Mouse (Mus musculus) embryonic facial prominence, embryonic 11.5 days (tissue): ENCODE data around the gene Gm42688. TPM values are rescaled to one million over a fixed set of nuclear protein-coding genes. Genes with fewer than 3 reads are reported as not detected.

ENCODE experiments used
- ATAC-seq: fragments of 200-750 bp; cut with Nextera tagmentation; replicated peaks from 2 replicates; pipeline ENCODE4 v1.8.0; 2017; ENCODE audit warnings: low read depth; ENCODE audit not compliant: insufficient number of reproducible peaks, low FRiP score, low TSS enrichment
- DNase-seq: peaks from one replicate; pipeline ENCODE4 v3.0.0-alpha.2; 2015; ENCODE audit warnings: low spot score
- H3K27ac ChIP-seq: fragments of 300-500 bp; sonication (generic); replicated peaks from 2 replicates; pipeline ENCODE4 v1.5.1; 2014; ENCODE audit warnings: mild to moderate bottlenecking, low read depth, low read length, control low read depth
- H3K27me3 ChIP-seq: fragments of 300-500 bp; sonication (generic); 2 replicates; pipeline ENCODE4 v1.6.1; 2014; ENCODE audit warnings: mild to moderate bottlenecking, low read length, moderate library complexity, mixed read lengths; ENCODE audit not compliant: control insufficient read depth, insufficient read depth
- H3K36me3 ChIP-seq: fragments of 300-500 bp; sonication (generic); replicated peaks from 2 replicates; pipeline ENCODE4 v1.6.1; 2014; ENCODE audit warnings: low read depth, mild to moderate bottlenecking, low read length, moderate library complexity, mixed read lengths; ENCODE audit not compliant: control insufficient read depth, insufficient read depth
- H3K4me1 ChIP-seq: fragments of 300-500 bp; sonication (generic); 2 replicates; pipeline ENCODE4 v1.6.1; 2014; ENCODE audit warnings: low read length, mixed read lengths; ENCODE audit not compliant: control insufficient read depth, insufficient read depth
- H3K4me2 ChIP-seq: fragments of 300-500 bp; sonication (generic); 2 replicates; pipeline ENCODE4 v1.6.1; 2014; ENCODE audit warnings: low read depth, mild to moderate bottlenecking, control low read depth, low read length, moderate library complexity
- H3K4me3 ChIP-seq: fragments of 300-500 bp; sonication (generic); 2 replicates; pipeline ENCODE4 v1.5.1; 2014; ENCODE audit warnings: low read depth, low read length, control low read depth
- H3K9ac ChIP-seq: fragments of 300-500 bp; sonication (generic); replicated peaks from 2 replicates; pipeline ENCODE4 v1.6.1; 2014; ENCODE audit warnings: mild to moderate bottlenecking, control low read depth, low read length
- H3K9me3 ChIP-seq: fragments of 300-500 bp; sonication (generic); replicated peaks from 2 replicates; pipeline ENCODE4 v1.6.1; 2016; ENCODE audit warnings: mild to moderate bottlenecking, low read length, inconsistent platforms, mixed read lengths; ENCODE audit not compliant: control insufficient read depth
- WGBS: fragments of 180-500 bp; shearing (Covaris S2); extraction: QIAGEN DNeasy Blood & Tissue Kit; methylation state at CpG from one replicate; pipeline ENCODE4 v1.1.7; 2014; 5-methylcytosine and 5-hydroxymethylcytosine counted together
- polyA plus RNA-seq: library from polyadenylated mRNA; unstranded; fragments of >200 nt; fragmentation: Nextera tagmentation; extraction: Ambion mirVana; gene quantifications from 2 replicates; pipeline ENCODE4 v1.2.1, GENCODE M21; 2014

Gene Gm42688
- polyA plus RNA-seq, 1 experiment from 2014 or later, result 0.97 TPM

DNA sequence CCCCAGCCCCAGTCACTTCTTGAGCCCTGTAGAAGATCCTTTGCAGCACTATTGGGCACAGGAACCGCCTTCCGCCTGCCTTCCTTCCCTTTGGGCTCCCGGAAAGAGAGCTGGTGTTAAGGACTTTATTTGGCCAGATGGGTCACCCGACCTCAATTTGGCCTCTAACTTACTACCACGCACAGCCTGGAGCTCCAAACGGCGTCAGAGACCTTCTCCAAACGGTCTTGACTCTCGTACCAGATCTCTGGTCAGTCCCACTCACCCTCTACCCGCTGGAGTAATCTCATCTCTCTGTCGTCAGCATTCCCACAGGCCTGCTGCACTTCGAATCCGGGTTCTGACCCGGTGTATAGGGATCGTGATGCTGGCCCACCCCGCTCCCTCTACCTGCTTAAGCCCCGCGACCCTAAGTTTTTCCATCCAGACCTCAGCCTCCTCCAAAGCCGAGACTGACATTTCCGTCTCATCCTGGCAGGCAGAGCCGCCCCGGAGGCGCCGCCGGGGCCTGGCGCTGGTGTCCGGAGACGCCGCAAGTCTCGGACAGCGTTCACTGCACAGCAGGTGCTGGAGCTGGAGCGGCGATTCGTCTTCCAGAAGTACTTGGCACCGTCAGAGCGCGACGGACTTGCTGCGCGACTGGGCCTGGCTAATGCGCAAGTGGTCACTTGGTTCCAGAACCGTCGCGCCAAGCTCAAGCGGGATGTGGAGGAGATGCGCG lies 14.1 kb upstream of the Gm42688 start:
- H3K9me3 ChIP-seq, result no peaks in the 10 kb centered on the region
- peaks cover 8% of the 10 kb centered on the region for H3K4me1 ChIP-seq
- no peak for ATAC-seq
- peaks cover 71% of the 10 kb centered on the region for H3K27me3 ChIP-seq
- H3K4me3 ChIP-seq, result peak overlapping the region; percentile 21
- no peaks in the 10 kb centered on the region for H3K36me3 ChIP-seq
- no peak overlapping the region for H3K27ac ChIP-seq
- no peak for DNase-seq
- no peak overlapping the region; the same call in 1 of the 2 replicates for H3K9ac ChIP-seq
- 1% methylated on average over 47 of the region's 47 CpGs for WGBS
- H3K4me2 ChIP-seq, result peak overlapping the region; percentile 27

DNA sequence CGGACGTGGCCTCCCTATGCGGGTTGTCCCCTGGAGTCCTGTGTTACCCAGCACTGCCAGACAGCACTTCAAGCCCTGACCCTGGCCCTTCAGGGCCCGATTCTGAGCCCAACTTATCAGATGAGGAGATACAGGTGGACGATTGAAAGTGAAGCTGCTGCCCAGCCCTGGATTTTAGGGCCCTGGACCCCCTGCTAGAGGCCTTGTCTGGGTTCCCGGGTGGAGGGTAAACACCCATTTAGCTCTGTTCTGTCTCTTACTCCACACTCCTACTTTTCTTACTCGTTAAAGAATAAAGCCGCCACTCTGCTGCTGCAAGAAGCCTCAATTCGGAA lies 13.5 kb upstream of the Gm42688 start:
- Histone ChIP-seq H3K4me1 (peaks cover 8% of the 10 kb centered on the region), H3K27ac (no peak overlapping the region), H3K9ac (no peak overlapping the region; the same call in 1 of the 2 replicates), H3K4me2 (peak overlapping the region; percentile 27), H3K9me3 (no peaks in the 10 kb centered on the region), H3K4me3 (no peak overlapping the region), H3K27me3 (peaks cover 67% of the 10 kb centered on the region), H3K36me3 (no peaks in the 10 kb centered on the region)
- 6% methylated on average over 9 of the region's 9 CpGs for WGBS
- DNase-seq (no peak), ATAC-seq (no peak)

DNA sequence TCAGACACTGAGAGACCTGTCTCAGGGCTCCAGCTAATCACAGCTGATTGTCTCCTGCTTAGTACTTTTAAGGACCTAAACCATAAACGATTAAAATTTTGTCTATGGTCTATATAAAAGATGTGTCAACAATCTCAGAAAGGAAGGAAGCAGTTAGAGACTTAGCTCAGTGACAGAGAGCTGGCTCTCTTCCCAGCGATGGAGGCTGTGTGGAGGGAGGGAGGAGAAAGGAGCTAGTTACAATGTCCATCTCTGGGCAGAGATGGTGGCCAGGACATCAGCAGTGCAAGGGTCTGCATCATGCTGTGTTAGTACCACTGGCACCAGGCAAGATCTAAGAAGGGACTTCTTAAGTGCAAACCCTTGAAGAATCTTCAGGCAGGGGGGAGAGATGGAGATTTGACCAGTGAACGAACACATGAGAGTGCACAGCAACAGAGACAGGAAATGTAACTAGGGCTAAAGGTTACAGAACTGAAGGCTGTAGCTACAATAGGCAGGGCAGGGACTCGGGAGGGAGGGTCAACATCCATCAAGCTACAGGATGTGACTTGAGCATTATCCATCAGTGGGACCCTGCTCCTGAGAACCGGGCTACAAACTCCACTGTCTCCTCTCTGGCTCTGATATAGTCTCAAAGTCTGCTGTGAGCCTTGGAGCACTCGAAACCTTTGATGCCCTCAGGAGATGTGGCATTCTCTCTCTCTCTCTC lies 8.8 kb upstream of the Gm42688 start:
- H3K9ac ChIP-seq, result no peak overlapping the region
- no peak overlapping the region for H3K27ac ChIP-seq
- peaks cover 25% of the 10 kb centered on the region for H3K27me3 ChIP-seq
- H3K36me3 ChIP-seq, result no peaks in the 10 kb centered on the region
- no peak overlapping the region for H3K4me2 ChIP-seq
- WGBS, result 33% methylated on average over 6 of the region's 6 CpGs
- no peaks in the 10 kb centered on the region for H3K9me3 ChIP-seq
- DNase-seq (no peak), ATAC-seq (no peak)
- no peak overlapping the region for H3K4me3 ChIP-seq
- no peaks in the 10 kb centered on the region for H3K4me1 ChIP-seq

DNA sequence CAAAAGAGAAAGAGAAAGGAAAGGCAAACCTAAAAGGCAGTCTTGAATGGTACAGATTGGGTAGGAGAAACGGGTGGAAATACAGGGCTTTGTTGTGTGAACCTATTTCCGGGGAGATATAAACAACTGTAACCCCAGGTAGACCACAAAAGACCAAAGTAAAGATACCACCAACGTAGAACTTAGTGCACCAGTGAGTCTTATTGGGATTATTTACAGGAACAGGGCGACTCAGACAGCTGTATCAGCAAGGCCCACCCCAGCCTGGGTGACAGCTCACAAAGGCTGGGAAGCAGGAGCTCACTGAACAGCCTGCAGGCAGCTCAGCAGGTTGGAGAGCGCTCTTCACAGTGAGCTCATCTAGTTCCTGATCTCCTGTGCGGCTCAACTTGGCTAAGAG lies 5.4 kb upstream of the Gm42688 start:
- Histone ChIP-seq H3K4me2 (no peak overlapping the region), H3K36me3 (no peaks in the 10 kb centered on the region), H3K9ac (no peak overlapping the region), H3K9me3 (no peaks in the 10 kb centered on the region), H3K4me1 (no peaks in the 10 kb centered on the region), H3K27ac (no peak overlapping the region), H3K27me3 (no peaks in the 10 kb centered on the region), H3K4me3 (no peak overlapping the region)
- DNase-seq (no peak), ATAC-seq (no peak)
- 40% methylated on average over 6 of the region's 6 CpGs for WGBS

DNA sequence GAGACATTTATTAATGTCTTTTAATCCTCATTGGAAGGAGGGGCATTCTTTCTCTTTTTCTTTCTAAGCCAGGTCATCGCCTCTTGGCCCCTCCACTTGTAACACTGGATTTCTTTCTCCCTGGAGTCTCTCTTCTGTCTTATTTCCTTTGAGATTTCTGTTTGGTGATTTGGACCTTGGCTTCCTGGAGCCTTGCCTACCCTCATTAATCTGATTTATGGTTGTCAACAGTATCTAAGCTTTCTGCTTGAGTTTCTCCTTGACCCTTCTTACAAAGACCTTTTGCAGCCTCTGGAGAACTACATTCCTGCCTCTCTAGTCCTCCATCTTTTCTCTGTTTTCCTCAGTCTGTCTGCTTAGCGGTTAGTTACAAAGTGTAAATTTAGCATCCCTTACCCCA lies 3.0 kb upstream of the Gm42688 start:
- no peak overlapping the region for H3K4me3 ChIP-seq
- H3K36me3 ChIP-seq, result no peaks in the 10 kb centered on the region
- H3K27me3 ChIP-seq, result no peaks in the 10 kb centered on the region; the same call in none of the 2 replicates
- no peaks in the 10 kb centered on the region for H3K9me3 ChIP-seq
- ATAC-seq (no peak), DNase-seq (no peak)
- H3K27ac ChIP-seq, result no peak overlapping the region
- no peak overlapping the region for H3K9ac ChIP-seq
- H3K4me2 ChIP-seq, result no peak overlapping the region
- 70% methylated on average over 2 of the region's 2 CpGs for WGBS
- H3K4me1 ChIP-seq, result peaks cover 3% of the 10 kb centered on the region; the same call in 1 of the 2 replicates

DNA sequence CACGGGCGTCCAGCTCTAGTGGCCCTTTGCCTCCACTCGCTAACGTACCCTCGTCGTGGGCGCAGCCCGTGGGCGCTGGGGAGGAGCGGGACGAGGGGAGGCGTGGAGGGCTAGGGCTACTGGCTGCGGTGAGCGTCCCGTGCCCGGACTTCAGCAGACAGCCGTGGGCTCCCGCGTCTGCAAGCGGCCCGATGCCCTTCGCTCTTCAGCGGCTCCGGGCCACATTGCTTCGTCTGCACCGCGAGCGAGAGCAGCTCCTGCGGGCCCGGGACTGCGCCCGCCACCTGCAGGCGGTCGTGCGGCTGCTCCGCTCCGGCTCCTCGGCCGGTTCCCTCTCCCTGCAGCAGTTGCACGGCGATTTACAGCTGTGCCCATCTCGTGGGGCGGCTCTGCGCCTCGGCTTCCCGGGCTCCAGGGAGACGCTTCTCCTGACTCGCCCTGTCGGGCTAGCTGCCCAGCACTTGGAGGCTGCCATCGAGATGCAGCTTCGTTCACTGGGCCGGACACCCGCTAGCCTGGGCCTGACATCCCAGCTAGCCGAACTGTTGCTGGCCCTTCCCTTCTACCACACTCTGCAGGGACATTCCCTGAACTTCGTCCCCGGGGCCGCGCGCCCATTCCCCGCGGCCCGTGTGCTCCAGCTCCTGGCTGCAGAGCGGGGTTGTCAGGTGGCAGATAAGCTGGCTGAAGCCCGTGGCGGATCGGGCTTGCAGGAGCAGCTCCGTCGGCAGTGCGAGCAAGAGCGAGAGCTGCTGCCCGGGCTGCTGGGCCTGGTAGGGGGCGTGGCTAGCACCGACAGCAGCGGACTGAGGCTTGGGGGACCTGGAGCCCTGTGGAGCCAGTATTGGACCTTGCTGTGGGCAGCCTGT lies 505 bp downstream of the Gm42688 start:
- WGBS, result under 1% methylated on average over 62 of the region's 74 CpGs
- peak; percentile 73 for DNase-seq
- no peaks in the 10 kb centered on the region for H3K9me3 ChIP-seq
- peak overlapping the region; percentile 76 for H3K9ac ChIP-seq
- peaks cover 3% of the 10 kb centered on the region; the same call in 1 of the 2 replicates for H3K4me1 ChIP-seq
- H3K4me3 ChIP-seq, result peak overlapping the region; percentile 62
- H3K27ac ChIP-seq, result peak overlapping the region; percentile 22; the same call in 1 of the 2 replicates
- peak; percentile 69 for ATAC-seq
- peak overlapping the region; percentile 99 for H3K4me2 ChIP-seq
- no peaks in the 10 kb centered on the region; the same call in none of the 2 replicates for H3K27me3 ChIP-seq
- no peaks in the 10 kb centered on the region for H3K36me3 ChIP-seq

DNA sequence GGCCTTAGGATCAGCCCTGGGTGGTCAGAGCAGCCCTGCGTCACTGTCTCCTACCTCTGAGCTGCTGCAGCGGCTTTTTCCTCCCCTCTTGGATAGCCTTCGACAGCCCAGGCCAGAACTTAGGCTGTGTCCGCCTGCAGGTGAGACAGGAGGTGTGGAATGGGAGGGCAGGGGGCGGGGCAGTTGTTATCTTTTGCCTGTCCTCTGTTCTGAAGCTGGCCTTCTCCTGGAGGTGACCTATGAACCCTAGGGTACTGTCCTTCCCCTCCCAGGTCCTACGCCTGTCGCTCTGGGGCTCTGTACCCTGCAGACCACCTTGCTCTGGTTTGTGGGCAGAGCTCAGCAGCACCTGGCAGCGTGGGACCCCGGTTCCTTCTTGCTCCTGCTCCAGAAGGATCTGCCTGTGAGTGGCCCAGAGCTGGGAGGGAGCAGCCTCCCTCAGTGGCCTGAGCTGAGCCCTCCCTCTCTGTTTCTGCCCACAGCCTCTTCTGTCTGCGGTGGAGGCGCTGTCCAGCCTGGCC lies 1.8 kb downstream of the Gm42688 start:
- no peak for DNase-seq
- Histone ChIP-seq H3K36me3 (no peaks in the 10 kb centered on the region), H3K27me3 (no peaks in the 10 kb centered on the region; the same call in none of the 2 replicates), H3K27ac (no peak overlapping the region), H3K9me3 (no peaks in the 10 kb centered on the region), H3K4me2 (peak overlapping the region; percentile 99), H3K9ac (peak overlapping the region; percentile 25; the same call in 1 of the 2 replicates), H3K4me1 (peaks cover 3% of the 10 kb centered on the region), H3K4me3 (no peak overlapping the region)
- ATAC-seq, result no peak
- WGBS, result 46% methylated on average over 11 of the region's 11 CpGs
